Mouse (Mus musculus) kidney, embryonic 16.5 days (tissue): ENCODE results near the gene Olfr596. TPM values are rescaled to one million over a fixed set of nuclear protein-coding genes. Genes with fewer than 3 reads are reported as not detected.
"Not testable (repeated sequence)": the region's sequence is repeated elsewhere in the genome, so short reads cannot be mapped to it uniquely, and the experiment has no call there.

ENCODE experiments used
- ATAC-seq: fragments of 200-750 bp; cut with Nextera tagmentation; 2 replicates; pipeline ENCODE4 v1.8.0; 2017; ENCODE audit warnings: moderate TSS enrichment; ENCODE audit not compliant: low FRiP score, low TSS enrichment
- H3K27ac ChIP-seq: fragments of 300-500 bp; sonication (generic); 2 replicates; pipeline ENCODE4 v1.5.1; 2014; ENCODE audit warnings: low read length
- H3K27me3 ChIP-seq: fragments of 300-500 bp; sonication (generic); 2 replicates; pipeline ENCODE4 v1.6.1; 2014; ENCODE audit warnings: low read length, control low read depth, mixed read lengths; ENCODE audit not compliant: insufficient read depth
- H3K36me3 ChIP-seq: fragments of 300-500 bp; sonication (generic); 2 replicates; pipeline ENCODE4 v1.6.1; 2014; ENCODE audit warnings: low read length, control low read depth, mixed read lengths; ENCODE audit not compliant: insufficient read depth
- H3K4me1 ChIP-seq: fragments of 300-500 bp; sonication (generic); 2 replicates; pipeline ENCODE4 v1.6.1; 2014; ENCODE audit warnings: low read length, control low read depth, mixed read lengths; ENCODE audit not compliant: insufficient read depth
- H3K4me2 ChIP-seq: fragments of 300-500 bp; sonication (generic); replicated peaks from 2 replicates; pipeline ENCODE4 v1.6.1; 2014; ENCODE audit warnings: low read depth, low read length
- H3K4me3 ChIP-seq: fragments of 300-500 bp; sonication (generic); 2 replicates; pipeline ENCODE4 v1.5.1; 2014; ENCODE audit warnings: mild to moderate bottlenecking, low read length
- H3K9ac ChIP-seq: fragments of 300-500 bp; sonication (generic); replicated peaks from 2 replicates; pipeline ENCODE4 v1.6.1; 2014; ENCODE audit warnings: low read length
- H3K9me3 ChIP-seq: fragments of 300-500 bp; sonication (generic); 2 replicates; pipeline ENCODE4 v1.6.1; 2016; ENCODE audit warnings: low read length, control low read depth
- WGBS: fragments of 180-500 bp; shearing (Covaris S2); extraction: QIAGEN DNeasy Blood & Tissue Kit; methylation state at CpG from one replicate; pipeline ENCODE4 v1.1.7; 2014; 5-methylcytosine and 5-hydroxymethylcytosine counted together
- microRNA-seq: library from miRNA; unstranded; fragments of <30 nt; microRNA quantifications from one replicate; pipeline ENCODE4, GENCODE M21; 2016
- polyA plus RNA-seq: library from polyadenylated mRNA; unstranded; fragments of >200 nt; fragmentation: Nextera tagmentation; extraction: Ambion mirVana; gene quantifications from 2 replicates; pipeline ENCODE4 v1.2.1, GENCODE M21; 2015

The Olfr596 gene
- polyA plus RNA-seq = not detected in 2 replicates

- H3K4me3 ChIP-seq, H3K27me3 ChIP-seq, H3K27ac ChIP-seq, H3K9ac ChIP-seq, ATAC-seq, H3K4me2 ChIP-seq, H3K9me3 ChIP-seq, H3K4me1 ChIP-seq, H3K36me3 ChIP-seq: not testable (repeated sequence)
- WGBS = 87% methylated on average over 2 of the region's 2 CpGs
These were observed at the start of gene Olfr596 for GRCm38 (mm10) chr7:103305348-103305747. Gene Olfr596 (plus strand): TSS chr7:103305648.

- not testable (repeated sequence) for ATAC-seq, H3K4me3 ChIP-seq, H3K36me3 ChIP-seq, H3K9ac ChIP-seq, H3K4me1 ChIP-seq, H3K27me3 ChIP-seq, H3K4me2 ChIP-seq, H3K27ac ChIP-seq, H3K9me3 ChIP-seq
- 89% methylated on average over 2 of the region's 2 CpGs for WGBS
These were observed 10.6 kb downstream of the Olfr596 start, which contains the start of gene Olfr597 for GRCm38 (mm10) chr7:103316015-103316414. Gene Olfr597 (plus strand): TSS chr7:103316315.

- no peak for ATAC-seq
- Histone ChIP-seq H3K36me3 (no peaks in the 10 kb centered on the region), H3K4me2 (no peak within 1 kb of the TSS), H3K27ac (no peak within 1 kb of the TSS), H3K27me3 (no peaks in the 10 kb centered on the region), H3K9ac (no peak within 1 kb of the TSS), H3K9me3 (no peaks in the 10 kb centered on the region), H3K4me1 (no peaks in the 10 kb centered on the region), H3K4me3 (no peak within 1 kb of the TSS)
These were observed 17.8 kb downstream of the Olfr596 start, which contains the start of gene Olfr598 for GRCm38 (mm10) chr7:103323268-103323667. Gene Olfr598 (plus strand): TSS chr7:103323568.

GRCm38 (mm10) chr7:103335617-103336016 lies 30.2 kb downstream of the Olfr596 start, which contains the start of gene Olfr599:
Gene Olfr599 (plus strand): TSS chr7:103335917.
- H3K9ac ChIP-seq = no peak within 1 kb of the TSS
- no peak within 1 kb of the TSS for H3K4me2 ChIP-seq
- no peaks in the 10 kb centered on the region for H3K36me3 ChIP-seq
- WGBS = 91% methylated on average over 1 of the region's 1 CpGs
- H3K27me3 ChIP-seq = no peaks in the 10 kb centered on the region
- no peak within 1 kb of the TSS for H3K27ac ChIP-seq
- no peak for ATAC-seq
- no peaks in the 10 kb centered on the region for H3K9me3 ChIP-seq
- H3K4me1 ChIP-seq = no peaks in the 10 kb centered on the region
- H3K4me3 ChIP-seq = no peak within 1 kb of the TSS

- Histone ChIP-seq H3K36me3 (no peaks in the 10 kb centered on the region), H3K9ac (no peak within 1 kb of the TSS), H3K9me3 (no peaks in the 10 kb centered on the region), H3K4me1 (no peaks in the 10 kb centered on the region), H3K4me3 (no peak within 1 kb of the TSS), H3K27me3 (no peaks in the 10 kb centered on the region), H3K27ac (no peak within 1 kb of the TSS), H3K4me2 (no peak within 1 kb of the TSS)
- ATAC-seq = no peak
These were observed 44.1 kb downstream of the Olfr596 start, which contains the start of gene Olfr600 for GRCm38 (mm10) chr7:103349569-103349968. Gene Olfr600 (minus strand): TSS chr7:103349669.

Small RNA genes lying within 50 kb of the gene (microRNA-seq; reads per million reads assigned to microRNA genes)
- not detected for gene Gm23550
- not detected for gene Gm25171

Other genes with a start within 250 kb of the Olfr596 start
- gene Olfr584, start 223.8 kb upstream of the Olfr596 start, polyA plus RNA-seq = not detected in 2 replicates
- not detected in 2 replicates for gene Olfr585, start 207.9 kb upstream of the Olfr596 start, polyA plus RNA-seq
- not detected in 2 replicates for gene Olfr586, start 180.0 kb upstream of the Olfr596 start, polyA plus RNA-seq
- gene Olfr588-ps1, start 164.8 kb upstream of the Olfr596 start, polyA plus RNA-seq = not detected in 2 replicates
- gene Olfr589, start 149.3 kb upstream of the Olfr596 start, polyA plus RNA-seq = not detected in 2 replicates
- not detected in 2 replicates for gene Olfr591, start 127.3 kb upstream of the Olfr596 start, polyA plus RNA-seq
- not detected in 2 replicates for gene Olfr592, start 120.8 kb upstream of the Olfr596 start, polyA plus RNA-seq
- gene Olfr593, start 93.8 kb upstream of the Olfr596 start, polyA plus RNA-seq = not detected in 2 replicates
- gene Olfr594, start 88.7 kb upstream of the Olfr596 start, polyA plus RNA-seq = not detected in 2 replicates
- gene Usp17ld, start 53.1 kb upstream of the Olfr596 start, polyA plus RNA-seq = not detected in 2 replicates
- gene Olfr597, start 10.7 kb downstream of the Olfr596 start, polyA plus RNA-seq = not detected in 2 replicates
- not detected in 2 replicates for gene Olfr598, start 17.9 kb downstream of the Olfr596 start, polyA plus RNA-seq
- not detected in 2 replicates for gene Olfr599, start 30.3 kb downstream of the Olfr596 start, polyA plus RNA-seq
- not detected in 2 replicates for gene Olfr600, start 44.0 kb downstream of the Olfr596 start, polyA plus RNA-seq
- not detected in 2 replicates for gene Olfr601, start 57.0 kb downstream of the Olfr596 start, polyA plus RNA-seq
- gene Olfr603, start 80.5 kb downstream of the Olfr596 start, polyA plus RNA-seq = not detected in 2 replicates
- not detected in 2 replicates for gene Usp17lc, start 109.4 kb downstream of the Olfr596 start, polyA plus RNA-seq
- not detected in 2 replicates for gene Olfr605, start 139.8 kb downstream of the Olfr596 start, polyA plus RNA-seq
- gene Olfr606, start 143.4 kb downstream of the Olfr596 start, polyA plus RNA-seq = not detected in 2 replicates
- not detected in 2 replicates for gene Olfr607, start 158.5 kb downstream of the Olfr596 start, polyA plus RNA-seq
- not detected in 2 replicates for gene Olfr608, start 164.2 kb downstream of the Olfr596 start, polyA plus RNA-seq
- gene Olfr609, start 192.4 kb downstream of the Olfr596 start, polyA plus RNA-seq = not detected in 2 replicates
- not detected in 2 replicates for gene Olfr610, start 206.5 kb downstream of the Olfr596 start, polyA plus RNA-seq
- gene Olfr611, start 215.2 kb downstream of the Olfr596 start, polyA plus RNA-seq = not detected in 2 replicates
- not detected in 2 replicates for gene Olfr612, start 237.1 kb downstream of the Olfr596 start, polyA plus RNA-seq
- gene Olfr613, start 242.4 kb downstream of the Olfr596 start, polyA plus RNA-seq = not detected in 2 replicates